Mouse (Mus musculus) central nervous system, embryonic 11.5 days (tissue): ENCODE measurements around the gene Eml4. TPM values are rescaled to one million over a fixed set of nuclear protein-coding genes. Genes with fewer than 3 reads are reported as not detected.

Experiments
- polyA plus RNA-seq: library from polyadenylated mRNA; depleted of rRNA; stranded (reverse); fragments of >200 nt; gene quantifications from 2 replicates; pipeline ENCODE4 v1.2.3, GENCODE M21; 2012; rRNA removed

Eml4 gene
- polyA plus RNA-seq = 54.0 and 74.1 TPM in 2 replicates

GRCm38 (mm10) chr17:83350379-83351091 lies at the start of gene Eml4:
Gene Eml4 (plus strand): TSS chr17:83350931.

GRCm38 (mm10) chr17:83517280-83518015 lies 166.7 kb downstream of the Eml4 start, which contains the start of gene Cox7a2l:
Gene Cox7a2l (minus strand): TSS chr17:83517330.

Other genes starting within 250 kb of the Eml4 start
- 71.8 and 137 TPM in 2 replicates for gene Pkdcc, start 135.6 kb upstream of the Eml4 start, polyA plus RNA-seq
- 224 and 283 TPM in 2 replicates for gene Cox7a2l, start 166.4 kb downstream of the Eml4 start, polyA plus RNA-seq